Comparison of ENCODE assay signal across 9 mouse cellular contexts in genomic region chr4:85250271-85250670, GRCm38 (mm10). TPM values are rescaled to one million over a fixed set of nuclear protein-coding genes. Genes with fewer than 3 reads are reported as not detected.
DNase-seq lines count a peak whose midpoint lies in the region; ATAC-seq and TF ChIP-seq lines count a peak whose summit lies in the region.
"Had no signal": no experiment of that assay in that cellular context is flagged by ENCODE, and none has a peak within 500 bp of the region (broad histone marks: within the 10 kb centered on the region; RNA-seq: fewer than 3 reads in every experiment).

No protein-coding gene starts in this region.

- no peak overlapping the region for H3K27ac ChIP-seq in layer of hippocampus, adult 2 months
- H3K27ac ChIP-seq in hindbrain, postnatal 0 days = no peak overlapping the region
- no peak overlapping the region for H3K27ac ChIP-seq in intestine, embryonic 16.5 days (ENCODE audit: low read length)

- no peak overlapping the region for H3K4me2 ChIP-seq in hindbrain, postnatal 0 days (ENCODE audit: low read depth, low read length)
- no peak overlapping the region for H3K4me2 ChIP-seq in intestine, embryonic 16.5 days (ENCODE audit: low read depth, low read length)
- H3K4me2 ChIP-seq: liver, embryonic 11.5 days had no signal

- H3K4me1 ChIP-seq in hindbrain, postnatal 0 days (ENCODE audit: insufficient read depth, low read length) = peaks cover 24% of the 10 kb centered on the region
- H3K4me1 ChIP-seq in intestine, embryonic 16.5 days (ENCODE audit: control insufficient read depth, insufficient read depth, low read length) = peaks cover 5% of the 10 kb centered on the region; the same call in 1 of the 2 replicates

- no peaks in the 10 kb centered on the region for H3K27me3 ChIP-seq in hindbrain, postnatal 0 days (ENCODE audit: insufficient read depth, low read length)
- no peaks in the 10 kb centered on the region for H3K27me3 ChIP-seq in intestine, embryonic 16.5 days (replicated peaks; ENCODE audit: control insufficient read depth, insufficient read depth, low read length)

- TF ChIP-seq CTCF in layer of hippocampus, adult 2 months (conservative IDR thresholded peaks at IDR 0.05) = no peak
- TF ChIP-seq CTCF in hindbrain, postnatal 0 days (IDR thresholded peaks at IDR 0.05; ENCODE audit: low read depth) = no peak

- peak; percentile 53 to 58 for DNase-seq in cerebellum, adult 18-20 months
- no peak for DNase-seq in cerebellum, adult 8-10 months
- peak; percentile 39 to 69 for DNase-seq in layer of hippocampus, adult 2 months (ENCODE audit: low spot score in 2 of 2)
- DNase-seq in layer of hippocampus, postnatal 36 days = no peak
- DNase-seq in brain, adult 2 months (ENCODE audit: low read depth, low spot score) = peak; percentile 75
- DNase-seq in hindbrain, postnatal 0 days (ENCODE audit: low spot score) = peak; percentile 85
- no peak for DNase-seq in urinary bladder, postnatal 4 days (ENCODE audit: low spot score in 2 of 2)

- H3K36me3 ChIP-seq in hindbrain, postnatal 0 days (ENCODE audit: insufficient read depth, low read length) = no peaks in the 10 kb centered on the region
- H3K36me3 ChIP-seq in intestine, embryonic 16.5 days (ENCODE audit: control insufficient read depth, insufficient read depth, low read length) = no peaks in the 10 kb centered on the region

- no peaks in the 10 kb centered on the region for H3K9me3 ChIP-seq in hindbrain, postnatal 0 days (ENCODE audit: low read length)
- no peaks in the 10 kb centered on the region for H3K9me3 ChIP-seq in intestine, embryonic 16.5 days (ENCODE audit: control insufficient read depth, low read length)

- no peak overlapping the region for H3K4me3 ChIP-seq in layer of hippocampus, adult 2 months
- H3K4me3 ChIP-seq in hindbrain, postnatal 0 days (ENCODE audit: low read length) = no peak overlapping the region
- no peak overlapping the region for H3K4me3 ChIP-seq in intestine, embryonic 16.5 days (ENCODE audit: low read length)

- ATAC-seq in hindbrain, postnatal 0 days = peak; percentile 79; the same call in 1 of the 2 replicates
- no peak for ATAC-seq in intestine, embryonic 16.5 days

- whole genome bisulfite sequencing in hindbrain, postnatal 0 days = 15% methylated on average over 2 of the region's 2 CpGs
- WGBS in intestine, embryonic 16.5 days = 42% methylated on average over 2 of the region's 2 CpGs

- no peak overlapping the region for H3K9ac ChIP-seq in hindbrain, postnatal 0 days (replicated peaks; ENCODE audit: low read length)
- no peak overlapping the region for H3K9ac ChIP-seq in intestine, embryonic 16.5 days (ENCODE audit: low read depth, low read length)

RNA-seq across cellular contexts. Expression of gene Sh3gl2, which starts 45.3 kb away (rescaled TPM):
- 100 to 1,000 TPM; 285 to 321 TPM for total RNA-seq in layer of hippocampus, adult 2 months (2021)
- 100 to 1,000 TPM; 280 to 322 TPM for total RNA-seq in layer of hippocampus, postnatal 36 days (2021)
- 41.9 and 44.7 TPM in 2 replicates for total RNA-seq in hindbrain, postnatal 0 days (2014; rRNA removed)
- polyA plus RNA-seq in hindbrain, postnatal 0 days (2015; fragmentation: Nextera tagmentation; extraction: Ambion mirVana) = 119 and 129 TPM in 2 replicates
- polyA plus RNA-seq in intestine, embryonic 16.5 days (2015; fragmentation: Nextera tagmentation; extraction: Ambion mirVana) = 17.4 and 20.0 TPM in 2 replicates

Comparison
In these comparisons a context has a peak if more than half of its experiments do, and no peak if none do; other contexts are left out.
1. DNase-seq: peak in cerebellum, adult 18-20 months (2 of 2), layer of hippocampus, adult 2 months (2 of 2), brain, adult 2 months (single experiment) and hindbrain, postnatal 0 days (single experiment); none in cerebellum, adult 8-10 months (single experiment), layer of hippocampus, postnatal 36 days (0 of 2) and urinary bladder, postnatal 4 days (0 of 2).